Mouse (Mus musculus) spleen, postnatal 14 days (tissue): Measurements from ENCODE around the gene Itga3.
A peak's percentile ranks its signal among the peaks of the same experiment; 100 is the strongest.

Experiments used
- DNase-seq, 2 experiments: peaks; one replicate each; pipeline ENCODE4 v3.0.0; 2021 to 2022; ENCODE audit warnings: low spot score in 2 of 2

Gene Itga3

DNA sequence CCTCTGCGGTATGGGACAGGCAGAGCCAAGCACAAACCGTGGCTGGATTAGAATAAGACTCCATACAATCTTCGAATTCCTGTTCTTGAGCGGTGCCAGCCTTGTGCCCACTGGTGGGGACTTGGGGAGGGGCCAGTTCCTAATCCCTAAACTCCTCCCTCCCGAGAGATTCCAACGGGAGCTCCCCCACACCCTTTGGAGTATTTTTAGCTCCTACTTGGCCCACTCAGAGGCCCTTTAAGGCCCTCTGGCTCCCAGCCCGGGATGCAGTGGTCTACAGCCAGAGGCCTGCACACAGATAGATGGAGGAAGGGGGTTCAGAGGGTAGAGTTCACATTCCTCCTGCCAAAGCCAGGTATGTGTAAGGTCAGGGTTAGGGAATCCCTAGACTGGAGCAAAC lies 5.3 kb downstream of the Itga3 start:
- no peak for DNase-seq

DNA sequence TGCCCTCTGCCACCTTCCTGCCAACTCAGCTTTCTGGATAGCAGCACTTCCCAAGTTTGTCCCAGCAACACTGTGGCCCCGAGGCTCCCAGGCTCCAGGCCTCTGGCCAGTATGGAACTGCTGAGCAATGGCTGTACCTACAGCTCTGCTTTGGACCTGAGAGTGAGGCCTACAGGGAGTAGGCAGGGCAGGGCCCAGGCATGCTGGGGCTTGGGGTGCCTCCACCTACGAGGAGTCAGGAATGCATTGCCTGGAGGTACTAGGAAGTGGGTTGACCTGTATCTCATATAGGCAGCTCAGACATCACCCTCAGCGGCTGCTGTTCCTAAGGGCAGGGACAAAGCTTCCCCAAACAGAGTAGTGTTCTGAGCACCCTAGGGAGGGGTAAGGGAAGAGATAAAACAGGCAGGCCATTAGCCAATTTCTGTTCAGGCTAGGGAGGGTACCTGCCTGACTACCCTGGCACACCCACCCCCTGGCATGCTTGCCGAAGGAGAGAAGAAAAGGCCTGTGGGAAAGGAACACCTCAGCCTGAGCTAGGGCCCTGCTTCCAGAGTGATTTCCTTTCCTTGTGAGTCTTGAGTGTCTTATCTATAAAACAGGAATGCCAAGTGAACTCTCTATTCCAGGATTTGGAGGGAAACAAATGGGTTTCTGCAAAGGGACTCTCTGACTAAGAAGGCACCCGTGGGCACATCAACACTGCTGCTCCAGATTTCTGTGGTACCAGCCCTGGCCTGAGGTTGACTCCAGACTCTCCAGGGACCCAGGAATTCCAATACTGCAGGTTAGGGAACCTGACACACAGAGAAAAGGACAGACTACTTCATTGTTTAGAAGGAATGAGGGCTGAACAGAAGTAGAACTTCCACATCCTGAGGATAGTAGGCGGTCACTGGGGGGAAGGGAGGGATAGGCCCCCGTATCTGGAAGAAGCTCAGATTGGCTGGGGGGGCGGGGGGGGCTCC lies 6.2 kb downstream of the Itga3 start:
- no peak for DNase-seq

DNA sequence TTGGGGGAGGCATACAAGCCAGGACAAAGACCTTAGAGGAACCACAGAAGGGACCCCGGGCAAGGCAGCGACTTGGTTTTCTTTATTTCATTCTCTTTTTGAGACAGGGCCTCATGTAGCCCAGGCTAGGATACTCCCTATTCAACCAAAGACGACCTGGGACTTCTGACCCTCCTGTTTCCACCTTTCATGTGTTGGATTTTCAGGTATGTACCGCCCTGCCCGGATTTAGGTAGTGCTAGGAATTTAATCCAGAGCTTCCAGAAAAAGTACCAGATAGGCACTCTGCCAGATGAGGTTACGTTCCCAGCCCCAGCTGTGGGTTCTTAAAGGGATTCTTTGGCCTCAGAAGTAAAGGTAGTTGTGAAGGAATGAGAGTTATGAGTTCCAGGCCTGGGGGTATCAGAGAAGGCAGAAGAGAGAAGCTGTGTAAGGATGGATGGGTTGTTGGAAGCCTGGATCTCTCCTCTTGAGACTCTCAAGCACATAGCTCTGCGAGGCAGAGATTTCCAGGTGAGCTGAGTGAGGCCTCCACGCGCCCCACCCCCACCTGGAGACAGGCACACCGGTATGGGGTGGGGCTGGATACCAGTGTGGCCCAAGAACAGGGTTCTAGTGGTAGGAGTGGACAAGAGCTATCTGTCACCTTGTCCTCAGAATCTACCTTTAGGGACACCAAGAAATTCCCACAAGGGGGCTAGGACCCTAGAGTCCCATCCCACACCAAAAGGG lies 7.2 kb downstream of the Itga3 start:
- DNase-seq: no peak

DNA sequence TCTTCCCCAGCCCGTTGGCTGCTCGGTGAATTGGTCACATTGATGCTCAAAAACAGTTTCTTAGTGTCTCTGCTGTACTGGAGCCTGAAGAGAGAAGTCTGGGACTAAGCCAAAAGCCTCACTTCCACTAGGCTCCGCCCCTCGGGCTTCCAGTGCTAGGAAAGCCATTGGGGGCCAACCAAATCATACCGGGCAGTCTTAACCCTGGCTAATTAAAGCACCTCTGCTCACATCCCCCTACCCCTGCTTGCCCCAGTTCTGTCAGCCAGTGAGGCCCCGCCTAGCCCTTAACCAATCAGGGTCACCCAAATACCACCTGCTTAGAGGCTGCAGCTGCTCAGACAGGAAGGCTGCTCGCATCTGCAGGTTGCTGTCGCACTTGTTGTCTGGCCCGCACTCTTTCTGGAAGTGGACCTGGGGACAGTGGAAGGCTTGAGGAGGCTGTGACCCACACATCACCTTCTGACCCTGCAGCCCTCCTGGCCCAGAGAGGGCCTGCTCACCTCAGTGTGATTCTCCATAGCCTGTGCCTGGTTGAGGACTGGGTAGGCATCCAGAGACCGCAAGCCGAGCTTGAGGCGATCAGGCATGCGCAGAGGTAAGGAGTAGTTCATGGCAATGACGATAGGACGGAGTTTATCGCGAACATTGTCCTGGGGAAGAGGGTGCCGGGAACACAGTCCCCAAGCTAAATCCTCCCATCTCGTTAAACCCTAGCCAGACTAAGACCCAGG lies 19.7 kb downstream of the Itga3 start:
- DNase-seq: no peak

DNA sequence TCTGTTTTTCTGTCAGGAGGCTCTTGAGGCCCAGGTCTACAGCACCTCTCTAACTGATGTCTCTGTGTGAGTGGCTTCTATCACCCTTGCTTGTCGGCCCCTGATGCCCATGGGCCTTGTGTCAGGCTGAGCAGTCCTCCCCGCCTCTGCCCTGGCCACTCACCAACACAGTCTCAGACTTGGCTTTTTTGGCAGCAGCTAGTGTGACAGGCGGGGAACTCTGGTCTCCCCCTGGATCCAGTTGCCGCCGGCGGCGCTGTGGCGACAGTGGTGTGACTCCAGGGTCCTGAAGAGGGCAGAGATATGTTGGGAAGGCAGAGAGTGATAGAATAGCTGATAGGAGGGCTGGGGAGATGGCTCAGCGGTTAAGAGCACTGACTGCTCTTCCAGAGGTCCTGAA lies 23.5 kb downstream of the Itga3 start:
- DNase-seq: no peak

DNA sequence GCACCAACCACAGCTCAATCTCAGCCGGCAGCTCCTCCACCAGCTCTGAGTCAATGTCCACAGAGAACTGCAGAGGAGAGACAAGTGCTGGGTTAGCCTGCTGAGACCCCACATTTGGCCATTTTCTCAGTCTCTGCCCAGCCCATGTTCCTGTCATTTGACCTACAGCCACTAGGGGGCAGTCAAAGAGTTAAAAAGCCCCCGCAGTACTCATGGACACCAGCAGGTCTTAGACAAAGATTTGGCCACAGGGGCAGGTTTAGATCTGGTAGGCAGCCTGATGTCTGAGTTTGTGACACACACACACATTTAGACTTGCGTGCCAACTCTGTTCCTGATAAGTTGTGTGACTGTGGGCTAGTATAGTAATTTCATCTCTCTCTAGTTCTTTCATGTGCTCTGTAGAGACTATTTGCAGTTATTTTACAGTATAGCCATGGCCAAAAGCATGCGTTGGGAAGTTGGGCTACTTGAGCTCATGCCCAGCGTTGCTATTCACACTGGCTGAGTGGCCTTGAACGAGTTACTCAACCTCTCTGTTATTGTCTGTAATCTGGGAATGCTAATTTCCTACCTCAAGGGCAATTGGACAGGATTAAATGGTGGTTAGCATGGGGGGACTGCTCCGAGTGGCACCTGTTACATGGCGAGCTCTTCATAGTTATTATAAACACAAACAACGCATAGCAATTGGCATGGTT lies 29.5 kb downstream of the Itga3 start:
- DNase-seq: peak in 1 of 2 experiments; percentile 45

DNA sequence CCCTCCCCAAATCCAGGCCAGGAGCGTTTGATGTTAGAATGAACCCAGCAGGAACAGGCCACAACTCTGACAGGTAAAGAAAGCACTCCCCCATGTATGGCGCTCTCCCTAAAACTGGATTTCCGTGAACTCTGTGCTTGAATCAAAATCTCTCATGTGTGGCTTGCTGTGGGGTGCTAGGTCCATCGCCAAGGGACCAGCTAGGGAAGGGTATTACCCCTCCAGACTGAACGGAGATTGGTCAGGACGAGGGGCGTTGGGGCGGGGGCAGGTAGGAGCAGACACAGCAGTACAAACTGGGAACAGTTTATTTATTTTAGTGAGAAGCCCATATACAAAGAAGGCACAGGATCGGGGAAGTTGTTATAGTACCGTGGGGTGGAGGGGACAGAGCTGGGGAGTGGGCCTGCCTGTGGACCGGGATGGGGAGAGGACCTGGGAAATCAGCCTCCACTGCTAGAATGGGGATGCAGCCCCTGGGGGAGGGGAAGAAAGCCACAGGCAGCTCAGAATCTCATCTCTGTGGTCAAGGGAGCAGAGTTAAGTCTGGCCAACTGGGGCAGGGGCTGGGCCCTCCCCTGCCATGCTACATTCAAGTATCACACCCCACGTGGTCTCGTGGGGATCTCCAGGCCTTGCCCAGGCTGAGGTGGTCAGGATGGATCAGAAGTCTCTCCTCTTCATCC lies 32.3 kb downstream of the Itga3 start:
- DNase-seq: no peak

DNA sequence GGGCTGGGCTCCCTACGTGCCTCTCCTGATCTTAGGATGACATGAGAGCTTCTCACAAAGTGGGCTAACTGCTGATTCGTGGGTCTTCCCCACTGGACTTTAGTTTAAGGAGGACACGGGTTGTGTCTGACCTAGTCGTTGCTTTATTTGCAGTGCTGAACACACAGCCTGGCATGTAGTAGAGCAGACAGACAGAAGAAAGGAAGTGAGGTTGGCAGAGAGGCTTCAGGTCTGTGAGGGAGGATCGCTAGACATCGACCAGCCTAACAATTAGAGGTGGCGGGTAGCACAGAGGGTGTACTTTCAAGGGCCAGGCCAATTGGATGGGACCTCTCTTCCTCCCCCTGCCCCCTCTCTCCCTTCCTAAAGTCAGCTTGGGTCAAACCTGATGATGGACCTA lies 33.0 kb downstream of the Itga3 start:
- no peak for DNase-seq

DNA sequence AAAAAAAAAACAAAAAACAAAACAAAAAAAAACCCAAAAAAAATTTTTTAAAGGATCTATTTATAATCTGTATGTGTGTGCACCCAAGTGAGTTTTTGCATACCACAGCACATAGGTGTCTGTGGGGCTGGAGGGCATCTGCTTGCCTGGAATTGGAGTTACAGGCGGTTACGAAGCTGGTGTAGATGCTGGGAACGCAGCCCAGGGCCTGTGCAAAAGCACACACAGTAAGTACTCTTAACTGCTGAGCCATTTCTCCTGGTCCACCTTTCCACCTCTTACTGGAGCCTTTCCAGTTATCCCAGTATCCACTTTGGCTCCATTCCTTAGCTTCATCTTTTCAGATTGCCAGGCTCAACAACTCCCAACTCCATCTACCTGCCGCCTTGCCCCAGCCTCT lies 33.5 kb downstream of the Itga3 start:
- DNase-seq: no peak

DNA sequence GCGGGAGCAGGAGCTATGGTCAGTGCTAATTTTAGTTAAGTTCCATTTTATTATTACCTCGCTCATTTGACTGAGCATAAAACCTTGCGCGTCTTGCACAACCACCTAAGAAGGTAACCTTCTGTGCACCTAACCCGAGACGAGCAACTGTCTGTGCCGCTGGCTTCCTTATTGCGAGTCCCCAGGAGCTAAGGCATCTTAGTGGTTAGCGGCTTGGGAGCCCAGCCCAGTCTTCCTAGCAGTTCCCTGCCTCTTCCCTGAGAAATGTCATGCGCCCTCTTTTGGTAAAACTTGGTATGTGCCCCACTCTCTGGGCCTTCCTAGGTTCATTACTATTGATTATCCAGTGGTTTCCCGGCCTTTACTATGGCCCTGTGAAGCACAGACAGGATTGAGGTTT lies 34.5 kb downstream of the Itga3 start:
- peak; percentile 50 to 72 for DNase-seq

DNA sequence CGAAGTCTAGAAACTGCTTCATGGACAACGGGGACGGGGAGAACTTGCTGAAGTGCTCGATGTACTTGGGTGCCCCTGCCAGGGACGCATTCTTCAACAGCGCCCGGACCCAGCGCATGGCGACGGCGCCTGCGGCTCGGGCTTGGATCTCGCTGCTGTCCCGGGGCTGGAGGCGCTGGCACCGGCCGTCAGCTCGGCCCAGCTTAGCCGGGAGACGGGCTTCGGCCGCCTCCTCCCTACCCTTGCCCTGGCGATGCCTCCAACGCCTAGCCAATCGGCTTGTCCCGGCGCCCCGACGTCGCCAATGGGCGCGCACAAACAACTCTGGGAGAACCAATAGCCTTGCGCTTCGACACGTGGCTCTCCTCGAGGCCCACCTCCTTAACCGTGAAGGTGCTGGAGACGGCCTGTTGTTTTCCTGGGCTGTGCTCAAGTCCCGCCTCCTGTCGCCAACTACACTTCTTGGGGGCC lies 35.4 kb downstream of the Itga3 start, which contains the start of gene Pdk2:
TSS of gene Pdk2 (minus strand) at position 216 of the 471 bp plus-strand sequence.
- DNase-seq: peak; percentile 87 to 89

DNA sequence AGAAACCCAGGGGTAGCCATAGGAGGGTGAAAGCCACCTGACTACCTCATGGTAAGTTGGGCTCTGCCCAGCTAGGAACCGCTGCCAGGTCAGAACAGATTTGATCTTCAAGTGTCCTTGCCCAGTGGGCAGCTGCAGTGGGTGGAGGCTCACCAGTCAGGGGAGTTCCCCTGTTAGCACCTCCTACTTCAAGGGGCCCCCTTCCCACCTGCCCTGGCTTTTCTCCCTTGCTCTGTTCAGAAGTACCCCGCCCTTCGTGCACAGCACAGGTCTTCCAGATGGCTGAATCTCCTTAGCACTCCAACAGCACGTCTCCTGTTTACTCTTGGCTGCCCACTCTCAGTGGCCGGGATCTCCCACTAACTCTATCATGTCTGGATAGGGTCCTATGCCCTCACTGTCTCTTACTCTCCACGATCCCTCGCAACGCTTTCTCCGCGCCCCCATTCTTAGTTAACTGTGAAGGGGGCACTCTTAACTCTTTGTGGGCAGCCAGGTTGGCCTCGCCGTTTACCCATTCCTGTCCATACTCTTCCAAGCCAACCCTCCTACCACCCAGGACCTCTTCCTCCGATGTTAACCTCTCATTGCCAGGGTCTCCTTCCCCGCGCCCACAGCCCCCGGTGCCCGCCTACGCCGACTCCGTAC lies 36.0 kb downstream of the Itga3 start:
- peak in 1 of 2 experiments; percentile 22 for DNase-seq

DNA sequence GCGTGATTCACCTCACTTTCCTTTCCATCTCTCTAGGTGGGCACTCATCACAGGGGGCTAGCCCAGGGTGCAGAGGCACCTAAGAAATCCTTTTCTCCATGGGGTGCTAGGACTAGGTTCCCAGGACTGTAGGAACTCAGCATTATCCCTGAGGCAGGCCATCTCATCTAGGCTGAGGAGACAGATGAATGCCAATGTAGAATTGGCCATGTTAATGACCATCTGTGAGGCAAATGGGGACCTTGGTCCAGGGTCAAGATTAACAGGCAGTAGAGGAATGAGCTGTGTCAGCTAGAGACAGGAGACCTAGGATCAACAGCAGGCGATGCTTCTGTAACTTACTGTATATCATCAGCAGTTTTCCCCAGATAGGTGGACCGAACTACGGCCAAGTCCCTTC lies 36.8 kb downstream of the Itga3 start:
- no peak for DNase-seq

DNA sequence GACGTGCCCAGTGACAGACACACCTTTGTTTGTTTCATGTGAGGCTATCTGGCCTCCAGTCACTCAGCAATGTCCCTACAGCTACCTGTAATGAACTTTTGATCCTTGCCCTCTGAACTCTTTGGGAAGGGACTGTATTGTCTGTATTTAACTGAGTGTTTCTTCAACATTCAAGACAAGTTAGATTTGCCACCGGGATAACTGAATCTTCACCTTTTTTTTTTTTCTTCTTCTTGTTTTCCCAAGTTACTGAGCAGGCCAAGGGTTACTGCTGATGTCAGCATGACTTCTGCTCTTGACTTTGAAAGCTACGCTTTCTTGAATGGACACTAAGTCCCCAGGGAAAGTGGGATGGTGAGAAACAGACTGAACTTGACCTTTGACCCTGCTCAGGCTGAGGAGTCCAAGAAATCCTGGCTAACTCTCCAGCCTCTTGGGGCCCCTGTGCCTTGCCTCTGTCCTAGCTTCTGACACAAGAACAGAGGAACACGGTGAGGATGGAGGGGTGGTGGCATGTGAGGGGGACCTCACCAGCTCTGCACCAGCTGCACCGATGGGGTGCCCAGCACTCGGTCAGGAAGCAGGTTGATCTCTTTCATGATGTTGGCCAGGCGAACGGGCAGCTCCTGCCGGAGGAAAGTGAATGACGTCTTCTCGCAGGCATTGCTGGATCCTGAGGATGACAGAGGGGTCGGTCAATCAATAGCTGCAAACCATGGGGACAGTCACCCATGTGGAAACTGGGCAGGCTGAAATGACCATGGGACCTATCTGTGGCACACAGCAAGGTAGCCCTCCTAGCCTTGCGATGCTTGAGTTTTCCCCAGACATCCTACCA lies 37.6 kb downstream of the Itga3 start:
- DNase-seq: no peak

DNA sequence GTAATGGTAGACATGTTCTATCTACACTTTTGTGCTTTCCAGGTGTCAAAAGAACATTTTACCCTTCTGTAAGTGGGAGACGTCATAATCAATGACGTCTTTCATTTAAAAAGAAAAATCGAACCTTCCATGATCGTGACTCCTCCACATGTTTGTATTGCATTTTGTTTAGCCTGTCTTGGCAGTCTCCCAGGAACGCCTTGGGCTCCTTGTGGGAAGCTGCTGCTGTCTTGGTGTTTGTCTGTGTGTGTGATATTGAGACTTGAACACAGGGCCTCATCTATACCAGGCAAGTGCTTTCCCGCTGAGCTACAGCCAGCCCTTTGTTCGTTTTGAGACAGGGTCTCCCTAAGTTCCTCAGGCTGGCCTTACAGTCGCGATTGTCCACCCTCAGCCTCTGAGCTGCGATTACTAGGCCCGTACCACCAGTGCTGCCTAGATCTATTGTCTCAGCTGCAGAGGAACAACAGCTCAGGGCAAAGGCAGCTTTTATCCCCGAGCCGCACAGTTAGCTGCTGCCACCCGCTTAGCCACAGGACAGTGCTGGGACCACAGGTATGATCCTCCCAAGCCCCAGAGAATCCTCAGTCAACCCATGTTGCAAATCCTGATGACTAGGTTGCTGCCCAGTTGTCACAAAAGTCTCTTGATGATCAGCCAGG lies 38.3 kb downstream of the Itga3 start:
- DNase-seq: no peak

DNA sequence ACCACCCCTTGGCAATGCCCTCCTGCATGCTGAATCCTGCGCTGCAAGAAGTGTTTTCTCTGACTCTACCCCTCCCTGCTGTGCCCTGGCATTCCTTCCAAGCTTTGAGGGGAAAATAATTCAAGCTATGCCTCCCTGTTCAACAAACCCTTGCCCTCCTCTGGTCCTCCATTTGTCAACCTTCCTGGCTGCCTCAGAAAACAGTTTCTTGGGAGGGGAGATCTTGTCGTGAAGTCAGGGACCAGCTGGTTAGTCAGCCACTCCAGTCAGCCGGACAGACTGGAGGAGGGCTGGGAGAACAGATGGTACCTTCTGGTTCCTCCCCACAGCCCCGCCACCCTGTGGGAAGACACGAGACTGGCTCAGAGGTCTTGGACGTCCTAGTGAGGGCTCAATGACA lies 39.3 kb downstream of the Itga3 start:
- DNase-seq: no peak

DNA sequence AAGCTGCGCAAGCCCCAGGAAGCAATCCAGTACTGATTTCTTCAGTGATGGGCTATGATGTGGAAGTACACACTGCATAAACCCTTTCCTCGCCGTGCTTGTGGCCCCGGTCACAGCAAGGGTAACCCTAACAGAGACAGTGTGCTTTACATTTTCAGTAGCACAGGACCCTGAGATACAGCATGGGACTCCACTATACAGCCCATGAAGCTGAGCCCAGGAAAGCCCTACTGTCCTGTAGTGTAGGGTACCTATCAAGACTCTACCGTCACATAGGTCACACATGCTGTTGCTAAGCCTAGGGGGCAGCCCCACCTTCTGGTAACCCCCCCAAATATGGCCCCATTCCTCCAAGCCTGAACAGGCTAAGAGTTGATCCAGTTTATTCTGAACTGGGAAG lies 40.1 kb downstream of the Itga3 start:
- DNase-seq: no peak

DNA sequence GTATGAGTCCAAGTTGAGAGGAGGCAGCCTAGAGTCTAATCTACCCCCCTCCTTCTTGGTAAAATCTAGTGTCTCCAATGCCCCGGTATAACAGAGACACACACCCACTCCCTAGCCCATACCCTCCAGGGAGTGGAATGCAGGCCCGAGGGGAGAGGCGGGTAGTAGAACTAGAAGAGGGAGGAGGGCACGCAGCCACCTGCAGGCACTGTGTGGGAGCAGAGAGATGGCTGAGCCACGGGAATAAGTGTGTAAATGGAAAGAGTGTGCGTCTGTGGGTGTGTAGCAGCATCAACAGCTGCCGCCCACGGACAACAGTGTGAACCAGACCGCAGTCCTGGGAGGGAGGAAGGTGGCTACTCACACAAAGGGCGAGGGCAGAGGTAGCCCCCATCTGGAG lies 41.7 kb downstream of the Itga3 start:
- DNase-seq: no peak

DNA sequence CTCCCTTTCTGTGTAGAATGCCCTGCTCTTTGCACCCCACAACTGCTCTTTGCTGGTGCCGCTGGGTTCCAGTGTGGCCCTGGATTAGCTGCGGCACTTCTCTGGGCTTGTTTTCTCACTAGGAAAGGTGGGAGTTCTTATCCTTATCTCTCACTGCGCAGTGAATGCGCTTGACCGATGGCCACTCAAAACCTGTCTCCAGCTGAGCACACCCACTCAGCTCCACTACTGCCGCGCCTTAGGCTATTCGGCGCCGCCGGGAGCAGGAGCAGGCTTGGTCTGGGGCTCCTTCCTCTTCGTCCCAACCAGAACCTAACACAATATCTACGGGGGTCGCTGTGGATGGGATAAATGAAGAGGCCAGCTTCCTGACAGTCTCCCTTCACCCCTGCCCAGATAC lies 43.0 kb downstream of the Itga3 start:
- no peak for DNase-seq
